Mouse (Mus musculus) T-helper 17 cell (primary cell): ENCODE results near the gene Ankrd55.

Experiments
- in situ Hi-C, 2 experiments: fragments of 300-600 bp; cut with MboI, MseI; formaldehyde crosslinking; loops; 1 replicate in 1 of 2; 2 replicates in 1 of 2; pipeline ENCODE4 v1.15.1; 2025; ENCODE audit warnings: high pct_unique_total_duplicates in 2 of 2

Ankrd55 gene

GRCm38 (mm10) chr13:112288225-112289178, at the start of gene Ankrd55:
TSS of gene Ankrd55 (plus strand) at chr13:112288451.
- in situ Hi-C loops = loop anchor here in 1 of 2 experiments (25.0 kb wide), 1 partner anchor 224 kb away; no protein-coding TSS in a partner anchor

DNA sequence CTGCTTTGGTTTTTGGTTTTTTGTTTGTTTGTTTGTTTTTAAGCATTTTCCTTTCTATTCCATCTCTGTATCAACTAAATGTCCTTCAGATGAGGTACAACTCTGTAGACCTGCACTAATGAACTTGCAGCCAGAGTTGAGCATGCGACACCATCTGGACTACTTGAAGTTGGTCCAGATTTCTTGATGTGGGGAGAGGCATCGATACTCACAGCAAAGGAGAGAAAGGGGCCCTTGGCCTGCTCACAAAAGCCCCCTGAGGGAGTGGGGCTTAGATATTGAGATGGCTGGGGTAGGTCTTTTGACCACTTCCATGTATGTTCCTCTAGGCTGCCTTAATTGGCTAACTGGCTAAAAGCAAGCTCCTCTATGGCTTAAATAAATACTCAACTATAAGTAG, 49.0 kb upstream of the Ankrd55 start:
- in situ Hi-C loops = no loop called here

DNA sequence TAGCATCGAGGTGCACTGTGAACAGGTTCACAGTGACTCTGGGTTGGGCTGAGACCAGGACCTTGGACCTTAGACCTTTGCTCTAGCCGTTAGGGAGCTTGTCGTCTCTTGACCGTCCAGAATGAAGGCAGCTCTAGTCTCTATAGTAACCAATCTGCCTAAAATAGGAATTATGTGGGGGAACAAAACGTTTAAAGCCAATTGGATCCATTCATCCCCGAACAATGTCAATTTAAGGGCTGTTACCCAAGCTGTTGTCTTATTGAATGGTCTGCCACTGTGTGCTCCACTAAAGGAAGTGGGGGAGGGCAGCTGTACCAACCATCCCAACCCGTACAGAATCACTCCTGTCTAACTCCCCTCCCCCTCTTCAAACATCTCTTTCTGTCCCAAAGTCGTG, 46.8 kb upstream of the Ankrd55 start:
- in situ Hi-C loops = no loop called here

GRCm38 (mm10) chr13:112245131-112245530, 43.1 kb upstream of the Ankrd55 start:
- in situ Hi-C loops = no loop called here

- in situ Hi-C loops = loop anchor here in 1 of 2 experiments (25.0 kb wide), 1 partner anchor 714 kb away; the partner anchor contains the start of gene Gm49496
These were observed 36.8 kb upstream of the Ankrd55 start for GRCm38 (mm10) chr13:112251433-112251832.

- in situ Hi-C loops = loop anchor here in 1 of 2 experiments (25.0 kb wide), 1 partner anchor 715 kb away; the partner anchor contains the start of gene Gm49496
These were observed 36.2 kb upstream of the Ankrd55 start for GRCm38 (mm10) chr13:112252012-112252411.

DNA sequence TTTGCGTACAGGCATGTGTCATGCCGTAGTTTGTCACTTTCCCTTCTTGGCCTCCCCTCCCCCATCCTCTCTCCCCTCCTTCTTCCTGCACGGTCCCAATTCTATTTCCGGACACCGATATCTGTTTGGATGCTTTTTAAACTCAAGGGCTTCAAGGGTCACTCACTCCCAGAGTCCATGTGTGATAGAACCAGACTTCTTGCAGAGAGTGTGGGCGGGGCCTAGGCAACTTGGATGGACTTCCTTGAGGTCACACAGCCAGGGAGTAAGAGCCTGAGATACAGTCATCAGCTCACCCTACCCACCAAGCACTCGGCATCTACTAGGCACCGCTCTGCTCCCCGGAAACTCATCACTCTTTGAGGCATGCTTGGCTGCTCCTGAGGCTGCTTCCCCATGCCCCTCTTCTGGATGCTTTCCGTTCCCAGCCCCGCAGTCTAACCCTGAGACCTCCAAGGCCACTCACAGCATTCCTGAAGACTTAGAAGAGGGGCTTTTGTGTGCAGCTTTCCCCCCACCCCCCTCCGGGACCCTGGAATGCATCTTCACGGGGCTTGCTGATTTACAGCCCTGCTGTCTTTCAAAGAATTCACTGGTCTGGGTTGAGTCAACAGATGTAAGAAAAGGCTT, 35.1 kb upstream of the Ankrd55 start:
- in situ Hi-C loops = loop anchor here in 1 of 2 experiments (25.0 kb wide), 1 partner anchor 716 kb away; the partner anchor contains the start of gene Gm49496

- in situ Hi-C loops = loop anchor here in 1 of 2 experiments (25.0 kb wide), 1 partner anchor 717 kb away; the partner anchor contains the start of gene Gm49496
These were observed 34.1 kb upstream of the Ankrd55 start for GRCm38 (mm10) chr13:112254116-112254515.

DNA sequence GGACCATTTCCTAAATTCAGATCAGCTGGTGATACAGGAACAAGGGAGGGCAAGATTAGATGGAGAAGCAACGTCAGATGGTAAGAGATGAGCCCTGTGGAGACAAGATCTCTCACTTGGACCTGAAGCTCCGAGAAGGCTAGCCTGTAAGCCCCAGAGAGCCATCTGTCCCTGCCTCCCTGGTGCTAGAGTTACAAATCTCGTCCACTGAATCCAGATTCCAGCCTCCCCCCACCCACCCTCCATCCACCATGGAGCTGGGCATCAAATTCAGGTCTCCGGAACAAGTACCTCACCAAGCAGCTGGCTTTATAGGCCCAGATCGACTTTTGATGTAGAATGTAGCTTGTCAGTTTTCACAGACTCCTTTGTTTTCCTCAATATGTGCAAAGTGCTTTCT, 32.4 kb upstream of the Ankrd55 start:
- in situ Hi-C loops = loop anchor here in 1 of 2 experiments (25.0 kb wide), 1 partner anchor 719 kb away; the partner anchor contains the start of gene Gm49496

- in situ Hi-C loops = loop anchor here in 1 of 2 experiments (25.0 kb wide), 1 partner anchor 721 kb away; the partner anchor contains the start of gene Gm49496
These were observed 29.8 kb upstream of the Ankrd55 start for GRCm38 (mm10) chr13:112258478-112258877.

DNA sequence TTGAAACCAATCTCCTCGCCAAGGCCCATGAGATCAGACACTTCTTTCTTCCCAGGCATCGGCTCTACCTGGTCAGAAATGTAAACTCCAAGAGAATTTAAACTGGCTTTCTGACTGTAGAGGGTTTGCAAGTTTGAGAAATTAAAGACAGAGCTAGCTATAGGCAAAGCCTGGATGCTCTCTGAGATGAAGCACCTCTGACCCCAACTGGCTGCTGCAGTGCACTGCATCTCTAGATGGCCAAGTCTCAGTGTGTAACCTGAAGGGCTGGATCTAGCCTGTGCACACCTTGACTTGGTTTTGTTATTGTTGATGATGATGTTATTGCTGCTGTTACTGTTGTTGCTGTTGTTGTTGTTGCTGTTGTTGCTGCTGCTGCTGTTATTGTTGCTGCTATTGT, 28.9 kb upstream of the Ankrd55 start:
- in situ Hi-C loops = loop anchor here in 1 of 2 experiments (25.0 kb wide), 1 partner anchor 722 kb away; the partner anchor contains the start of gene Gm49496

DNA sequence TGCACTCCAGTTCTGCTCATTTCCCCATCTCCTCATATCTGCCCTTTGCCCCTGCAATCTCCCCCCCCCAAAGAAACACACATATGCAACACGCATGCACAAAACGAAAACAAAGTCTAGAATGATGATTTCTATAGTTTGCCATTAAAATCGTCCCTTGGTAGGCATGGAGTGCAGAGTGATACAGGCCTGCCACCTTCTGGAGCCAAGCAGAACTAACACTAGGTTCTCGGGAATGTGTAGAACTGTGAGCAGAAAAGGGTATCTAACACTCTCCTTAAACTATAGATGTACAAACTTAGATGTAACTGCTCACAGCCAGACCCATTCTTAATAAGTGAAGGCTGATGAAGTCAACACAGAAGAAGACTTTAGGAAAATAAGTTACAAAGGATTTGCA, 23.6 kb upstream of the Ankrd55 start:
- in situ Hi-C loops = loop anchor here (5.0 to 25.0 kb wide), 4 partner anchors 477 to 727 kb away; partner anchors contain the start of gene Gm49496 (in 2 of the 2)

- in situ Hi-C loops = loop anchor here in 1 of 2 experiments (25.0 kb wide), 1 partner anchor 735 kb away; the partner anchor contains the start of gene Gm49496
These were observed 16.2 kb upstream of the Ankrd55 start for GRCm38 (mm10) chr13:112271901-112272537.

GRCm38 (mm10) chr13:112274636-112275035, 13.6 kb upstream of the Ankrd55 start:
- in situ Hi-C loops = loop anchor here (25.0 kb wide), 2 partner anchors 238 to 737 kb away; partner anchors contain the start of gene Gm49496 (in 1 of the 2)

DNA sequence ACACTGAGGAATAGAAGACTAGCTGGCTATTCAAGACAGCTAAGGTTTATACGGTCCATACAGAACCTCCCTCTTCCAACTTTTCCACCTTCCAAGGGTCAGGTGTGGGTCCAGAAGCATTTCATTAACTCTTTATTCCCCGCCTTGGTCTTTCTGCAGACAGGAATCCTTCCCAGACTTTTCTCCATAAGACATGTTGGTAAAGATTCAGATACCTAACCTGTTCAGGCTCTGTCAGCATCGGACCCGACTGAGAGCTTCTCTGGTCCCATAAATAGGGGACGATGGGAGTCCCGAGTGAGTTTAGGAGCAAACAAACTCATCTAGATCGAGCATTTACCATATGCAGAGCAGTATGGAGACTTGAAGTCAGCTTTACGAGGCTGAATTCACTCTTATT, 12.3 kb upstream of the Ankrd55 start:
- in situ Hi-C loops = loop anchor here in 1 of 2 experiments (25.0 kb wide), 1 partner anchor 236 kb away; no protein-coding TSS in a partner anchor

DNA sequence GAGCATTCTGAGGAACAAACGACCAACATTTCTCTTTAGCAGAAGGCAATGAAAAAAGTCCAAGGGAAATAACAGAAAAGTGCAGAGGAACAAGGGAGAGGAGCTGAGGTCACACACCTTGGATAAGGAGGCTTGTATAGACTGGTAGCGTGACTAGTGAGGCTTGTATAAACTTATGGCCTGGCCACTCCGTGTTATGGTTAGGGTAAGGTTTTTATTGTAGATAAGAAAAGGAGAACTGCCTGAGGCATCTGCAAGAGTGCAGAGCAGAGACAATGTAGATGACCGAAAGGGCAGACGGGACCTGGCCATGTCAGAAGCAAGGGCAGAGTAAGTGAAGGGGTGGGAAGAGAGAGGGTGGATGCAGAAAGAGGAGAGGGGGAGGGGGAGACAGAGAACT, 10.7 kb upstream of the Ankrd55 start:
- in situ Hi-C loops = loop anchor here in 1 of 2 experiments (25.0 kb wide), 1 partner anchor 235 kb away; no protein-coding TSS in a partner anchor

DNA sequence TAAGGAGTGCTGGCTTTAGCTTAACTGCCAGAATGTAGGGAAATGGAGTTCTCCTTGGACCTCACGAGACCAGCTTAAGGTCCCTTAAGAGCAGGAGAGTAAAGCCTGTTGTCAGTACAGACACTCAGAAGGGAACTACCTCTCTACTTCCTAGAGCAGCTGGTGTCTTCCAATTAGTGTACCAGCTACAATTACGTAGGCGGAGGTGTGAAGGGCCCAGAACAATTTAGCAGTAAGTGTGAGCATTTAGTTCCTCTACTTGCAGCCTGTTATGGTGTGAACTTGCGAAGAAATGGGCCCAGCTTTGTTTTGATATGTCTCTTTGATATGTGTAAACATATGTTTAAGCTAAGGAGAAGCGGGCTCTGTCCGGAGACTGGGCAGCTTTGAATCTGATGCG, 10.0 kb upstream of the Ankrd55 start:
- in situ Hi-C loops = loop anchor here in 1 of 2 experiments (25.0 kb wide), 1 partner anchor 234 kb away; no protein-coding TSS in a partner anchor

DNA sequence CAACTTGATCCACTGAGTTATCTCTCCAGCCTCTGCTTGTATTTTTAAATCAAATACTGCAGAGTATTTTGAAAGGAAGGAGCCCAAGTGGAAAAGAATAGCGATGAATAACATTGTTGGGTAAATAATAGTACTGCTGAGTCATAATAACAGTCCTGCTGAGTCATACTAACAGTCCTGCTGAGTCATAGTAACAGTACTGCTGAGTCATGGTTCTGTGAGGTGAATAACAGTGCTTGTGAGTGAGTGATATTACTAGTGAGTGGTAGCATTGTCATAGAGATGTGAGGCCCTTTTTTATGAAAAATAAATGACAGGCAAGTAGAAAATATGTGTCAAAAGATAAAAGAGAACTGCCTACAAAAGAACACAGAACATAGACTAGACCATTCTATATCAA, 1.1 kb upstream of the Ankrd55 start:
- in situ Hi-C loops = loop anchor here in 1 of 2 experiments (25.0 kb wide), 1 partner anchor 225 kb away; no protein-coding TSS in a partner anchor

- in situ Hi-C loops = loop anchor here in 1 of 2 experiments (25.0 kb wide), 1 partner anchor 225 kb away; no protein-coding TSS in a partner anchor
These were observed 553 bp upstream of the Ankrd55 start for GRCm38 (mm10) chr13:112287571-112288224.

- in situ Hi-C loops = loop anchor here in 1 of 2 experiments (25.0 kb wide), 1 partner anchor 223 kb away; no protein-coding TSS in a partner anchor
These were observed 1.1 kb downstream of the Ankrd55 start for GRCm38 (mm10) chr13:112289338-112289737.
